Mouse (Mus musculus) intestine, embryonic 15.5 days (tissue): ENCODE results near the gene Jph2. TPM values are rescaled to one million over a fixed set of nuclear protein-coding genes. Genes with fewer than 3 reads are reported as not detected.

Source experiments
- polyA plus RNA-seq: library from polyadenylated mRNA; unstranded; fragments of >200 nt; fragmentation: Nextera tagmentation; extraction: Ambion mirVana; gene quantifications from 2 replicates; pipeline ENCODE4 v1.2.1, GENCODE M21; 2015

Jph2 gene
- polyA plus RNA-seq, 1 experiment from 2014 or later: 9.8 TPM

Other genes with a start within 250 kb of the Jph2 start
- 5.0 and 6.1 TPM in 2 replicates for gene Tox2, start 194.9 kb downstream of the Jph2 start, polyA plus RNA-seq
- gene Oser1, start 26.7 kb upstream of the Jph2 start, polyA plus RNA-seq: 83.2 and 87.4 TPM in 2 replicates
- 5.9 and 6.1 TPM in 2 replicates for gene Gdap1l1, start 40.5 kb upstream of the Jph2 start, polyA plus RNA-seq
- gene Fitm2, start 74.6 kb upstream of the Jph2 start, polyA plus RNA-seq: 10.4 and 10.8 TPM in 2 replicates
- 0.35 and 0.39 TPM in 2 replicates for gene R3hdml, start 94.3 kb upstream of the Jph2 start, polyA plus RNA-seq
- 85.1 and 85.9 TPM in 2 replicates for gene Hnf4a, start 108.8 kb upstream of the Jph2 start, polyA plus RNA-seq
- gene Ttpal, start 204.3 kb upstream of the Jph2 start, polyA plus RNA-seq: 25.7 and 26.5 TPM in 2 replicates
- 45.3 and 47.1 TPM in 2 replicates for gene Serinc3, start 247.1 kb upstream of the Jph2 start, polyA plus RNA-seq